Comparison of ENCODE assay signal across 33 mouse cellular contexts in genomic region chr7:128132148-128132547, GRCm38 (mm10). TPM values are rescaled to one million over a fixed set of nuclear protein-coding genes. Genes with fewer than 3 reads are reported as not detected.
A peak's percentile ranks its signal among the peaks of the same experiment; 100 is the strongest.
DNase-seq lines count a peak whose midpoint lies in the region; ATAC-seq and TF ChIP-seq lines count a peak whose summit lies in the region.
"Had no signal": no experiment of that assay in that cellular context is flagged by ENCODE, and none has a peak within 500 bp of the region (broad histone marks: within the 10 kb centered on the region; RNA-seq: fewer than 3 reads in every experiment).

No protein-coding gene starts in this region.

- peak; percentile 22 to 35; a peak in 2 of 4 replicates for TF ChIP-seq EP300 in MEL (IDR thresholded peaks at IDR 0.05; ENCODE audit: low read depth in 1 of 2, low read length in 2 of 2)

- no peak for TF ChIP-seq CTCF in MEL (IDR thresholded peaks at IDR 0.05 in 2 of 3, conservative IDR thresholded peaks at IDR 0.05 in 1 of 3; ENCODE audit: control insufficient read depth in 1 of 3, insufficient read depth in 1 of 3, low read depth in 2 of 3, low read length in 3 of 3, poor library complexity in 1 of 3, severe bottlenecking in 1 of 3)
- TF ChIP-seq CTCF in bone marrow, adult 2 months (IDR thresholded peaks at IDR 0.05; ENCODE audit: control insufficient read depth, insufficient read depth, low read length) = no peak

- H3K36me3 ChIP-seq in MEL (ENCODE audit: control insufficient read depth in 1 of 2, insufficient read depth in 2 of 2, low read length in 2 of 2) = peaks cover 0 to 9% of the 10 kb centered on the region in 2 experiments; a peak in 2 of 4 replicates
- H3K36me3 ChIP-seq in midbrain, embryonic 10.5 days = no peaks in the 10 kb centered on the region
- H3K36me3 ChIP-seq: embryonic facial prominence, embryonic 10.5 days; embryonic facial prominence, embryonic 13.5 days; forebrain, embryonic 12.5 days; forebrain, embryonic 15.5 days; G1E; heart, embryonic 10.5 days; heart, embryonic 13.5 days had no signal

- 0 out of 2 replicates have a peak, but pooled peaks have one; percentile 3 for ATAC-seq in monocyte, adult 5-6 weeks (replicated peaks; ENCODE audit: insufficient number of reproducible peaks, low FRiP score, low TSS enrichment, poor library complexity, severe bottlenecking)
- ATAC-seq: activated CD4-positive, CD25-positive, alpha-beta regulatory T cell, adult 4 months; forebrain, embryonic 15.5 days; hindbrain, postnatal 0 days had no signal

- H3K27ac ChIP-seq in MEL (ENCODE audit: control insufficient read depth, low read depth, low read length) = no peak overlapping the region
- H3K27ac ChIP-seq in bone marrow, adult 2 months (ENCODE audit: control insufficient read depth, insufficient read depth, low read depth, low read length, poor library complexity) = peak overlapping the region; percentile 8; the same call in 1 of the 2 replicates
- H3K27ac ChIP-seq in midbrain, embryonic 10.5 days (replicated peaks) = no peak overlapping the region
- H3K27ac ChIP-seq: embryonic facial prominence, embryonic 10.5 days; embryonic facial prominence, embryonic 13.5 days; forebrain, embryonic 12.5 days; forebrain, embryonic 15.5 days; heart, adult 2 months; heart, embryonic 10.5 days; heart, embryonic 13.5 days; hindbrain, embryonic 14.5 days; hindbrain, postnatal 0 days had no signal

- H3K9ac ChIP-seq in MEL (ENCODE audit: control insufficient read depth, low read depth, low read length, poor library complexity, severe bottlenecking) = no peak overlapping the region
- H3K9ac ChIP-seq: embryonic facial prominence, embryonic 13.5 days; forebrain, embryonic 12.5 days; forebrain, embryonic 15.5 days; heart, embryonic 13.5 days; hindbrain, embryonic 14.5 days had no signal

- H3K79me2 ChIP-seq in MEL (ENCODE audit: control insufficient read depth, insufficient read depth, low read length, poor library complexity) = no peaks in the 10 kb centered on the region

- peak; percentile 47 to 54 for DNase-seq in spleen, postnatal 36 days (ENCODE audit: low spot score in 2 of 2)
- no peak for DNase-seq in spleen, adult 18-20 months
- DNase-seq in MEL (ENCODE audit: low read depth, low spot score) = peak; percentile 53
- no peak for DNase-seq in midbrain, embryonic 10.5 days (ENCODE audit: low spot score)
- DNase-seq in cerebellum, adult 8-10 months = no peak
- DNase-seq in gastrocnemius, adult 8-10 months (ENCODE audit: low spot score in 2 of 2) = no peak
- DNase-seq: adrenal gland, adult 8-10 months; adrenal gland, postnatal 25 days; cerebellum, adult 18-20 months; cerebellum, adult 9-11 months; cerebellum, postnatal 25 days; embryo, embryonic 11 days; gastrocnemius, postnatal 10 days; gastrocnemius, postnatal 36 days; heart, adult 2 months; heart, postnatal 14 days; heart, postnatal 4 days had no signal

- TF ChIP-seq RAD21 in MEL (IDR thresholded peaks at IDR 0.05; ENCODE audit: low read depth, low read length) = no peak

- H3K27me3 ChIP-seq in MEL (ENCODE audit: control insufficient read depth in 1 of 2, insufficient read depth in 2 of 2, low read length in 2 of 2) = peaks cover 0 to 3% of the 10 kb centered on the region in 2 experiments; a peak in 2 of 4 replicates
- no peaks in the 10 kb centered on the region for H3K27me3 ChIP-seq in midbrain, embryonic 10.5 days (ENCODE audit: low read depth, poor library complexity, severe bottlenecking)
- H3K27me3 ChIP-seq: CH12.LX; embryonic facial prominence, embryonic 13.5 days; forebrain, embryonic 12.5 days; forebrain, embryonic 15.5 days; heart, embryonic 13.5 days had no signal

- no peaks in the 10 kb centered on the region for H3K9me3 ChIP-seq in MEL (replicated peaks; ENCODE audit: insufficient read depth, low read length)
- H3K9me3 ChIP-seq in midbrain, embryonic 10.5 days (replicated peaks) = no peaks in the 10 kb centered on the region
- H3K9me3 ChIP-seq: embryonic facial prominence, embryonic 10.5 days; embryonic facial prominence, embryonic 13.5 days; forebrain, embryonic 12.5 days; forebrain, embryonic 15.5 days; G1E; heart, embryonic 10.5 days had no signal

- TF ChIP-seq POLR2A in MEL (IDR thresholded peaks at IDR 0.05; ENCODE audit: control insufficient read depth in 1 of 2, insufficient read depth in 1 of 2, low read depth in 1 of 2, low read length in 2 of 2, poor library complexity in 1 of 2) = no peak
- no peak for TF ChIP-seq POLR2A in bone marrow, adult 2 months (IDR thresholded peaks at IDR 0.05; ENCODE audit: borderline replicate concordance, control insufficient read depth, low read depth, low read length)

- no peak overlapping the region for H3K4me3 ChIP-seq in MEL (ENCODE audit: control insufficient read depth in 1 of 2, insufficient read depth in 1 of 2, low read depth in 2 of 2, low read length in 2 of 2)
- no peak overlapping the region for H3K4me3 ChIP-seq in bone marrow, adult 2 months (replicated peaks; ENCODE audit: control insufficient read depth, low read depth, low read length)
- H3K4me3 ChIP-seq in midbrain, embryonic 10.5 days = no peak overlapping the region
- H3K4me3 ChIP-seq: embryonic facial prominence, embryonic 10.5 days; embryonic facial prominence, embryonic 13.5 days; erythroblast, embryonic 14.5 days; forebrain, embryonic 12.5 days; forebrain, embryonic 15.5 days; heart, adult 2 months; heart, embryonic 10.5 days; heart, embryonic 13.5 days had no signal

- peaks cover 6 to 26% of the 10 kb centered on the region in 2 experiments; a peak in 3 of 4 replicates for H3K4me1 ChIP-seq in MEL (ENCODE audit: control insufficient read depth in 1 of 2, insufficient read depth in 2 of 2, low read length in 2 of 2)
- H3K4me1 ChIP-seq in bone marrow, adult 2 months (ENCODE audit: control insufficient read depth, insufficient read depth, low read length) = peaks cover 10% of the 10 kb centered on the region
- no peaks in the 10 kb centered on the region for H3K4me1 ChIP-seq in midbrain, embryonic 10.5 days
- H3K4me1 ChIP-seq: embryonic facial prominence, embryonic 10.5 days; embryonic facial prominence, embryonic 13.5 days; forebrain, embryonic 12.5 days; forebrain, embryonic 15.5 days had no signal

- WGBS in bone marrow, adult 2 months = 30% methylated on average over 5 of the region's 5 CpGs
- 83% methylated on average over 5 of the region's 5 CpGs for WGBS in midbrain, embryonic 10.5 days

TF ChIP-seq in MEL, 35 proteins besides CTCF, POLR2A, EP300 and RAD21:
- TF ChIP-seq RCOR1 (IDR thresholded peaks at IDR 0.05; ENCODE audit: low read depth, low read length) (no peak), NELFE (IDR thresholded peaks at IDR 0.05; ENCODE audit: low read depth, low read length) (no peak), NRF1 (IDR thresholded peaks at IDR 0.05; ENCODE audit: insufficient read depth, low read depth, low read length, poor library complexity, severe bottlenecking) (no peak), USF1 (IDR thresholded peaks at IDR 0.05; ENCODE audit: low read depth, low read length) (no peak), GATA1 (IDR thresholded peaks at IDR 0.05; ENCODE audit: low read depth, low read length) (peak; percentile 65), GABPA (IDR thresholded peaks at IDR 0.05; ENCODE audit: low read depth, low read length) (no peak)

RNA-seq across cellular contexts. Expression of gene Itgax, which starts 2.8 kb away (rescaled TPM):
- total RNA-seq in MEL (2012; rRNA removed) = 0.08 TPM in 1 of 2 replicates, not detected in the other
- under 1 TPM in 1 of 2 experiments, not detected in 1; 0.01 TPM for polyA plus RNA-seq in MEL (2012; ENCODE audit: insufficient read depth in 1 of 2, insufficient read length in 2 of 2, low read depth in 1 of 2, low replicate concordance in 2 of 2, missing spikeins in 1 of 2)
- polyA plus RNA-seq in bone marrow, adult 2 months (2011; ENCODE audit: insufficient read depth, insufficient read length, low replicate concordance, missing spikeins) = 1.2 and 9.5 TPM in 2 replicates
- total RNA-seq in monocyte, adult 5-6 weeks (2017) = 189 to 316 TPM (median 230 TPM) in 3 replicates
- polyA plus RNA-seq in midbrain, embryonic 10.5 days (2016; fragmentation: Nextera tagmentation; extraction: Ambion mirVana) = not detected in 2 replicates
- total RNA-seq in gastrocnemius, adult 8-10 months (2022) = under 1 TPM in 2 of 4 experiments, not detected in 2; 0.07 to 0.18 TPM
- polyA plus RNA-seq: activated CD4-positive, CD25-positive, alpha-beta regulatory T cell, adult 4 months; C2C12; embryonic facial prominence, embryonic 10.5 days; embryonic facial prominence, embryonic 13.5 days; erythroblast, embryonic 14.5 days; forebrain, embryonic 15.5 days; G1E; hindbrain, embryonic 11.5 days; hindbrain, embryonic 14.5 days; hindbrain, postnatal 0 days had no signal

RNA-seq across cellular contexts. Expression of gene Itgad, which starts 22.0 kb away (rescaled TPM):
- total RNA-seq in MEL (2012; rRNA removed) = not detected in 2 replicates
- polyA plus RNA-seq in MEL (2012; ENCODE audit: insufficient read depth in 1 of 2, insufficient read length in 2 of 2, low read depth in 1 of 2, low replicate concordance in 2 of 2, missing spikeins in 1 of 2) = not detected
- polyA plus RNA-seq in bone marrow, adult 2 months (2011; ENCODE audit: insufficient read depth, insufficient read length, low replicate concordance, missing spikeins) = 5.9 and 9.8 TPM in 2 replicates
- 2.1 to 7.5 TPM (median 5.6 TPM) in 3 replicates for total RNA-seq in monocyte, adult 5-6 weeks (2017)
- 0.16 TPM in 1 of 2 replicates, not detected in the other for polyA plus RNA-seq in midbrain, embryonic 10.5 days (2016; fragmentation: Nextera tagmentation; extraction: Ambion mirVana)
- under 1 TPM in 1 of 4 experiments, not detected in 3; 0.10 TPM for total RNA-seq in gastrocnemius, adult 8-10 months (2022)
- total RNA-seq: adrenal gland, postnatal 25 days; CH12.LX; G1E; gastrocnemius, postnatal 36 days; hindbrain, postnatal 0 days had no signal
- polyA plus RNA-seq: C2C12; embryonic facial prominence, embryonic 10.5 days; embryonic facial prominence, embryonic 13.5 days; erythroblast, embryonic 14.5 days; forebrain, embryonic 12.5 days; forebrain, embryonic 15.5 days; heart, embryonic 10.5 days; hindbrain, embryonic 11.5 days; hindbrain, embryonic 14.5 days; hindbrain, postnatal 0 days had no signal

Comparison
In these comparisons a context has a peak if more than half of its experiments do, and no peak if none do; other contexts are left out.
1. DNase-seq: peak in spleen, postnatal 36 days (2 of 2) and MEL (single experiment); none in spleen, adult 18-20 months (0 of 2), midbrain, embryonic 10.5 days (single experiment), cerebellum, adult 8-10 months (single experiment) and gastrocnemius, adult 8-10 months (0 of 2).
2. RNA of gene Itgax, which starts 2.8 kb away (total RNA-seq): 189 to 316 TPM in monocyte, adult 5-6 weeks; 0.08 TPM in MEL and 0.07 to 0.18 TPM in gastrocnemius, adult 8-10 months; every median in the first group is over 100 times any median in the second.